Mouse (Mus musculus) ES-E14 (cell line): Measurements from ENCODE around the gene Cd300ld4.

Source experiments
- HCFC1 ChIP-seq: IDR thresholded peaks from 2 replicates; pipeline ENCODE4 v1.6.1; 2012; ENCODE audit warnings: low read length, inconsistent platforms, borderline replicate concordance; ENCODE audit not compliant: insufficient read depth
- ZC3H11A ChIP-seq: IDR thresholded peaks from 2 replicates; pipeline ENCODE4 v1.6.1; 2012; ENCODE audit warnings: low read depth, mild to moderate bottlenecking, inconsistent platforms, low read length, borderline replicate concordance
- ZNF384 ChIP-seq: IDR thresholded peaks from 2 replicates; pipeline ENCODE4 v1.6.1; 2012; ENCODE audit warnings: low read depth, low read length, inconsistent platforms

GRCm38 (mm10) chr11:115001474-115002040 lies 25.3 kb downstream of the Cd300ld4 start, which contains the start of gene Cd300c2:
- TF ChIP-seq HCFC1: no peak
- TF ChIP-seq ZC3H11A: no peak
- no peak for TF ChIP-seq ZNF384
